Mouse (Mus musculus): ENCODE data around the gene Nek2.

Gene Nek2

DNA sequence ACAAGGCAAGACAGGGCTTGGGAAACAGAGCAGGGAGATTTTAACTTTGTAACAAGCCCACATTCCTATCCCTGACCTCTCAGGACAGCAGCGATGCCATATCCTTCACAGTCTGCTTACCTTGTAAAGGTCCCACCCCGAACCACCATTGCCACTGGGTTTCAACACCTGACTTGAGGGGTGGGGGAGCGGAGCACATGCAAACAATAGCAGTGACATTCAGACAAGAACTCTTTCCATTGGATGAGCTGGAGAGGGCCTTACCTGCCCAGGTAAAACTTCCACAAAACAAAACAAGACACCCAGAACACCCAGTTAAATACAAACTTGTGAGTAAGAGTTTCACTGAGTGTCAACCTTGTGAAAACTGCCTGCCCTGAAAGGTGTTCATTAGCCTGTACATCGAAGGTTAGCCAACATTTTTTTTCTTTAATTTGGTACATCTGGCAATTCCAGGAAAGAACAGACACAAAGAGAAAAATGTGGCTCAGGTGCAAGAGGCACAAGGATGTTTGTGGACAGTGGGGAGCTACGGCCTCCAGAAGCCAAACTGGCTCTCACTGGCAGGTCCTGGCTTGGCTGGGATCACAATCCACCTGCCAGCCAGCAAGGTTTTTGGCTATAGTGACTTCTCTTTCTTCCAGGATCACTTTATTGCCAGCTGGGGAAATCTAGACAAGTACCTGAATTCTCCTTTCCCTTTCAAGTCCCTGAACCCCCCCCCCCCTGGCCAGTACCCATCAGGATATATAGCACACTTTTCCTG lies 35.8 kb downstream of the Nek2 start:
- DNase-seq (ENCODE audit: low read depth, low spot score), result no peak

DNA sequence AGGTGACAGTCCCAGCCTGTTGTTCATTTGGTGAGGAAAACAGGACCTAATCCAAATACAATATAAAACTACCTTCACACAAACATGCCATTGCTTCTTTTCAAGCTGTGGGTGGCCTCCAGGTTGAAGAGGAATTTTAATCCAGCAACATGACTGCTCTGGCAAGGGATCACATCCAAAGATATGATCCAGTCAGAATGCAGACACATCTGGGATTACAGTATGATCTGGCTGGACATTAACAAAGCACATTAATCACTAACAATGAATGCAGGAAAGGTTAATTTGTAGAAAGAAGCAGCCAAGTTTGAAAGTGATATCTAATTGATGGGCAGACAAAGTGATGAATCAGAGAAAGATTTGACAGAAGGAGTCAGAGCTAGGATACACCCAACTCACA lies 36.9 kb downstream of the Nek2 start:
- no peak for DNase-seq (ENCODE audit: low read depth, low spot score)

DNA sequence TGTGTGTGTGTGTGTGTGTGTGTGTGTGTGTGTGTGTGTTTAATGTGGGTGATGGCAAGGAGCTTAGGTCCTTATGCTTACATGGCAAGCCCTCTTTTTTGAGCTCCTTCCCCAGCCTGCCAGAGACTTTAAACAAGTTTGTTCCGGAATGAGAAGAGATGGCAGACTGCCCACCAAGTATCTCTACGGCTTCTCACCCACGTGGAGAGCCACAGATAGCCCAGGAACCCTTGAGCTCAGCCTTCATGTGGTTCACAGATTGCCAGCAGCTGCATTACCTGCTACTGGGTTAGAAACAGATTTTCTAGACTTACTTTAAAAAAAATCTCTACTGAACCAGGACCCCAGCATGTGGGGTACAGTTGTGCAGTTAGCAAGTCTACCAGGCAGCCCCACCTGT lies 38.6 kb downstream of the Nek2 start:
- DNase-seq (ENCODE audit: low read depth, low spot score), result no peak

- DNase-seq (ENCODE audit: low read depth, low spot score), result no peak
Observed at GRCm38 (mm10) chr1:191861247-191861646, 40.0 kb downstream of the Nek2 start.

DNA sequence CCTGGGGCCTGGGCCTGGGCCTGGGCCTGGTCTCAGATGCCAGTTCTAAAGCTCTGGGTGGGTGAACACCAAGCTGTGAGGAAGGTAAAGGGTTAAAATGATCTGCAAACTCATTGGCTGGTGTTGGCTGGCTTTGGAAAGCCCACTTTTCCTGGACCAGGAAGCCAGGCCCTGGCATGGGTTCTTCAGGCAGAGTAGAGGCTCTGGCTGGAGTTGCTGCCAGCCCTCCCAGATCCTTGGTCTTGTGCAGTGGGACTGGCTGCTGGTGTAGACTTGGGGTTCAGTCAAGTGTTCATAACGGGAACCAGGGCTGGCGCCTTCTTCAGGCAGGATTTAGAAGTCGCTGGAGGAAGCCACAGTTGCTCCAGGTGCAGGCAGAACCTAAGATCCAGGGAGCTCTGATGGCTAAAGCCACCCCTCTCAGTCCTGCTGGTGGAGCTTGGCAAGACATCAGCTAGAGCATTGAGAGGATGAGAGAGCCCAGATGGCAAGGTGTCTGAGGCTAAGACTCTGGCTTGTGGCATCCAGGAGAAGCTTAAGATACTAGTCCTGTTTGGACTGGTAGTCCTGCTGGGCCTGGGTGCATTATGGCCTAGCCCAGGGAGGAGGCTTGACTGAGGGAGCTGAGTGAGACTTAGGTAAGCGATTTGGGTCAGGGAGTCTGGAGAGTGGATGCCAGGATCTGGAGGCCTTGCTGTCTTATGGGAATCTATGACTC lies 42.7 kb downstream of the Nek2 start:
- DNase-seq (ENCODE audit: low read depth, low spot score), result no peak

DNA sequence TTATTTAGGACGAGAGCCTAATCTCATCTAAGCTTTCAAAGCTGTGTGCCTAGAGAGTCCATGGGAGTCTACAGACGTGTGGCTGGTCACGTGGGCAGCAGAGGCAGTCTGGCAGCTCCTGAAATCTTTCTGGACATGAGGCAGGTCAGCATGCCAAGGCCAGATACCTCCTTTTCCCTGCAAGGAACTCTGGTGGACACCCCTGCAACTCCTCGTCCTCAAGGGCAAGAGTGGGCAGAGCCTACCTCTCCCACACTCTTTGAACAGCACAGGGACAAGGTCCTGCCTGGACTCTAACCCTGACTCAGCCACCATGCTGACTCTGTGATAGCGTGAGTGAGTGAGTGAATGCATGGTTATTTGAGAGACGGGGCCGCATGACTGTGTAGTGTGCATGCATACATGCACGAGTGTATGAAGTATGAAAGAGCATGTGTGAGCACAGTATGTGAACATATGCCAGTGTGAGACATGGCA lies 43.3 kb downstream of the Nek2 start:
- DNase-seq (ENCODE audit: low read depth, low spot score), result no peak

DNA sequence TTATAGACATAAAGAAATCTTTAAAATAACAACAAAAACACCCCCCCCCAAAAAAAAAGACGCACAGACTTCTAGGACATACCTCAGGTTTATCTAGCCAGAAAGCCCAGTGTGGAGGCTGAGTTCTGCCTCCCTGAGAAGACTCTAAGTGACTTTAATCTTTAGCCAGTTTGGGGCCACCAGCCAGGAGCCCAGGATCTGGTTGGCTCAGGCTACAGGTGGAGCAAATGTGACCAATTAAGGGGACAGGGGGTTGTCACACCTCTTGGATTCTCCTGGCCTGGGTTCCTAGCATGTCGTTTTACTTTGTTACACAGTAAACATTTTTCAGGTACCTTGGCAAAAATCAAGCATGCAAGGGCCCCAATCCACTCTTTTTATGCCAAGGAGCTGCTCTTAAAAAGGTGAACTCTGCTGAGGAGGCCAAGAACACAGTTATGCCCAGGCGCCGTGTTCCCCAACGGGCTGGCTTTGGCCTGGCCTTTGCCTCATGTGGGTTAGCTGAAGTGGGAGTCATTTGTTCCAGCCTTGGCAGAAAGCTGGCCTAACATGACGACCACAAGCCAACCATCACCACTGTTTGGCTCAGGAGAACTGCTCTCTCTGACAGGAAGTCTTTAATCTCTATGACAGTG lies 50.9 kb downstream of the Nek2 start:
- DNase-seq (ENCODE audit: low read depth, low spot score), result no peak

DNA sequence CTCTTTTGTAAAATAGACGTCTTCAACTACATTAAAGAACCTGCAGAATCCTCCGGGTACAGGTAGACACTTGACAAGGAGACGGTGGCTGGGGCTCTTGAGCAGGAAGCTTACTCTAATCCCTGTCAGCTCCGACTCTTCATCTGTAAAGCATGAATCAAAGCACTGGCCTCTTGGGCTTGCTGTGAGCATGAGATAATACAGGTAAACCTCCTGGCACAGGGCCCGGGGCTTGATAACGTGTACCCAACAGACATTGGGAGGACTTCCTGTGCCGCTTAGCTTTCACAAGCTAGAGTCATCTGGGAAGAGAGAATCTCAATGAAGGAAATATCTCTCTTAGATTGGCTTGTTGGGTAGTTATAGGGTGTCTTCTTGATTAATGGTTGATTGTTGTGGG lies 53.8 kb downstream of the Nek2 start:
- DNase-seq (ENCODE audit: low read depth, low spot score), result no peak

- DNase-seq (ENCODE audit: low read depth, low spot score), result peak; percentile 32
Observed at GRCm38 (mm10) chr1:191875683-191876305, 54.5 kb downstream of the Nek2 start.

GRCm38 (mm10) chr1:191877681-191878080 lies 56.4 kb downstream of the Nek2 start:
- no peak for DNase-seq (ENCODE audit: low read depth, low spot score)

GRCm38 (mm10) chr1:191878518-191878921 lies 57.3 kb downstream of the Nek2 start:
- DNase-seq (ENCODE audit: low read depth, low spot score), result no peak

DNA sequence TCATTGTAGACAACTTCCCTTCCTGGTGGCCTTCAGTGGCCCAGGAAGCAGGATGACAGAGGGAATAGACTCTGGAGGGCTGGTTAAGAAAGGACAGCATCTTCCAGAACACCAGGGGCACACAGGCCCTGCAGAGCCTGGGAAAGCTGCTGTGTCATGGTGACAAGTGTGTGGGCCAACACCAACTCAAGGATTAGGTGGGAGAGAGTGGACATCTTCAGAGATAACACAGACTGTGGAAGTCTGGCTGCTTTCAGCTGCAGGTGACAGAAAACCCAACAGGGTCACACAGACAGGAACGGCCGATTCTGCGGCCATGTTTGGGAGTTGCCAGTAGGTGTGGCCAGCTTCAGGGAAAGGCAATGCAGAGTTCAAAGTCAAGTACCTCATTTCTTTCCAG lies 59.0 kb downstream of the Nek2 start:
- DNase-seq (ENCODE audit: low read depth, low spot score), result no peak

GRCm38 (mm10) chr1:191880921-191881609 lies 59.8 kb downstream of the Nek2 start:
- no peak for DNase-seq (ENCODE audit: low read depth, low spot score)

DNA sequence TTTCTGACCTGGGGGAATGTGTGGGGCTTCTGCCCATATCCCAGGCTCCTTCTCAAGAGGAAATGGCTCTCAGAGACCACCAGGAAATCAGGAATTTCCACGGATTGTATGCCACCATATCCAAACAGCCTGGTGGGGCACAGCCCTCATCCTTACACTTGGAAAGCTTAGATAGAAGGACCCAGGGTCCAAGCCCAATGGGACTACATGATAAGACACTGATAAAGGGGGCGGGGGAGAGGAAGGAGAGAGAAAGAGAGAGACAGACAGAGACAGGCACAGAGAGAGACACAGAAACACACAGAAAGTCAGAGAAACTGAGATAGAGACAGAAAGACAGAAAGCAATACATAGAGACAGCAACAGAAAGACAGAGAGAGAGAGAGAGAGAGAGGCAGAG lies 60.4 kb downstream of the Nek2 start:
- DNase-seq (ENCODE audit: low read depth, low spot score), result no peak
